Mouse (Mus musculus) testis, adult 2 months (tissue): ENCODE data around the gene Msmp.

ENCODE experiments used
- CTCF ChIP-seq: fragments of 200-500 bp; IDR thresholded peaks from 2 replicates; pipeline ENCODE4 v1.5.1; 2012; ENCODE audit warnings: low read depth, mild to moderate bottlenecking, inconsistent platforms, low read length, moderate library complexity; ENCODE audit not compliant: control insufficient read depth, insufficient read depth, insufficient replicate concordance
- POLR2A ChIP-seq: fragments of 200-500 bp; IDR thresholded peaks from 2 replicates; pipeline ENCODE4 v1.6.1; 2012; ENCODE audit warnings: low read depth, mild to moderate bottlenecking, inconsistent platforms, low read length, moderate library complexity; ENCODE audit not compliant: control insufficient read depth

DNA sequence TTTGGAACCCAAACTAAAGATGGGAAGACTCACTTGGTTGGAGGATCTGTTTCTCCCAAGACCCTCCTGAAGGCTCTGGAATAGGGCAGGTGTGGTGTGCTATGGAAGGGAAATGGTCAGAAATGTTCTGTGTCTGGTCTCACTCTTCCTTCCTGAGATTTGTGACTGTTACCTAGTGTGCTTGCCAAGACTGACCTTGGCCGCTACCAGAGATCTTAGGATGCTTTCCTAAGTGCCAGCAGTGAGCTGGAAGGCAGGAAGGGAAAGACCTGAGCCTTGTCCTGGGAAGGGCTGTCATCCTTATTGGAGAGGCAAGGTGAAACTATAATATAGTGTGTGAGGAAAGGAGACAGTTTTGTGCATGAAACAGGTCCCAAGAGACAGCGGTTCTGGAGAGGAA is 49.4 kb upstream of the Msmp start:
- TF ChIP-seq POLR2A (no peak), CTCF (no peak)
